Mouse (Mus musculus): ENCODE results near the gene Gtf2h2. TPM values are rescaled to one million over a fixed set of nuclear protein-coding genes. Genes with fewer than 3 reads are reported as not detected.

Gtf2h2 gene
- polyA plus RNA-seq (2012; rRNA removed) (95.3 and 102 TPM in 2 replicates), polyA plus RNA-seq (2014; fragmentation: Nextera tagmentation; extraction: Ambion mirVana) (62.6 and 62.9 TPM in 2 replicates)

DNA sequence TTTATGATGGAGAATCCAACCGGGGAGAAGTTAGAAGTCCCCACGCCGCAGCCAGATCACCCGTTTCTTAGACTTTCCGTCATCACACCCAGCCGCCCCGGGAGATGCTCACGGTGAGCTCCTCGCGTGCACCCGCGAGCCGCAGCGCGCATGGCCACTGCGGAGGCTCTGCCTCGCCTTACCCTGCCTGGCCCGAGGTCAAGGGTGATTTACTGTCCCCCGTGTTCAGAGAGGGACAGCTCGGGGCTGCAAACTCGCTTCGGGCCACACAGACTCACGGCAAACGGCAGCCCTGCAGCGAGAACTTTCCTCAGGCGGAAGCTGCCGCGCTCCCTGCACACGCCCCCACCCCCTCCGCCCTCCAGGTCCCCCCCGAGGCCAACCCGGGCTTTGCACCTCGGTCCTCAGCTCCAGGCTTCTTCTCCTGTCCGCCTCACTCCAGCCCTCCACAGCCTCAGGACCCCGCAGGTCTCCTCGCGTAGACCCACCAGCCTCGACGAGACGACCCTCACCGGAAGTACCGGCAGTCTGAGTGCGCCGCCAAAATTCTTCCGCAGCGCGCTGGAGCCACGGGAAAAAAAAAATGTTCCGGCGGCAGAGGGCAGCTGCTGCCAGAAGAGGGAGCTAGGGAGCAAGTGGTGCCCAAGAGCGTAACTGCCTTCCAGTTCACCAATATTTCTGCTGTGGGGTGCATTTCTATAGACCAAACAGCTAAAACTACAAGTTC lies at the start of gene Gtf2h2:
Gtf2h2 (minus strand) TSS at position 519 of the 727 bp plus-strand sequence.
- ATAC-seq (ENCODE audit: low FRiP score, low read depth), result peak; percentile 80
- Histone ChIP-seq H3K27ac (replicated peaks; ENCODE audit: low read depth, low read length) (peak within 1 kb of the TSS; percentile 84), H3K4me3 (replicated peaks; ENCODE audit: low read length) (peak within 1 kb of the TSS; percentile 94), H3K36me3 (ENCODE audit: control insufficient read depth, insufficient read depth, low read length) (peaks cover 26% of the 10 kb centered on the region), H3K27me3 (ENCODE audit: control insufficient read depth, insufficient read depth, low read length) (no peaks in the 10 kb centered on the region), H3K9ac (ENCODE audit: low read depth, low read length, severe bottlenecking) (peak within 1 kb of the TSS; percentile 84), H3K4me1 (ENCODE audit: control insufficient read depth, insufficient read depth, low read length) (no peaks in the 10 kb centered on the region), H3K9me3 (ENCODE audit: control insufficient read depth, low read length) (no peaks in the 10 kb centered on the region), H3K4me2 (replicated peaks; ENCODE audit: low read depth, low read length, severe bottlenecking) (peak within 1 kb of the TSS; percentile 67)
- DNase-seq (ENCODE audit: low spot score), result peak; percentile 83
- TF ChIP-seq POLR2A (IDR thresholded peaks at IDR 0.05; ENCODE audit: borderline replicate concordance, extremely low read depth, insufficient read depth, insufficient read length), result peak; percentile 84; the same call in 1 of the 2 replicates
- WGBS, result 2% methylated on average over 49 of the region's 51 CpGs

DNA sequence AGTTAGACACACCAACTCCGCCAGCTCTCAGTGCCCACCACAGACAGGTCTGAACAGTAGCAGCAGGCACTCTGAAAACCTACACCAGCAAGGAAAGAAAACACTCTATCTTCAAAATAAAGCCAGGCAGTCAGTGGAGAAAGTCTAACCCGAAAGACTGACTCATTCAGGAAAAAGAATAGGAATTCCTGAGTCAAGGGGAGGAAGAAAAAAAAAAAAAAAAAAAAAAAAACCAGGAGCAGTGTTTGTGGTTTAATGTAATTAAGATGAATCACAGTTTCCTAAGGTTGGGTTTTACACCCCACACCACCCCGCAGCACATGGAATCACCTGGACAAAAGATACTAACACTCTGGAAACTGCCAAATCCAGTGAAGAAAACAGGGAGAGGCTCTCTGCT lies 43.8 kb upstream of the Gtf2h2 start:
- no peak for DNase-seq (ENCODE audit: low spot score)
- Histone ChIP-seq H3K9ac (ENCODE audit: low read depth, low read length, severe bottlenecking) (no peak overlapping the region), H3K4me2 (replicated peaks; ENCODE audit: low read depth, low read length, severe bottlenecking) (no peak overlapping the region), H3K4me1 (ENCODE audit: control insufficient read depth, insufficient read depth, low read length) (no peaks in the 10 kb centered on the region), H3K27ac (replicated peaks; ENCODE audit: low read depth, low read length) (no peak overlapping the region), H3K4me3 (replicated peaks; ENCODE audit: low read length) (no peak overlapping the region), H3K27me3 (ENCODE audit: control insufficient read depth, insufficient read depth, low read length) (no peaks in the 10 kb centered on the region), H3K36me3 (ENCODE audit: control insufficient read depth, insufficient read depth, low read length) (no peaks in the 10 kb centered on the region), H3K9me3 (ENCODE audit: control insufficient read depth, low read length) (no peaks in the 10 kb centered on the region)
- ATAC-seq (ENCODE audit: low FRiP score, low read depth), result no peak
- 78% methylated on average over 3 of the region's 3 CpGs for WGBS
- TF ChIP-seq POLR2A (IDR thresholded peaks at IDR 0.05; ENCODE audit: borderline replicate concordance, extremely low read depth, insufficient read depth, insufficient read length), result no peak

DNA sequence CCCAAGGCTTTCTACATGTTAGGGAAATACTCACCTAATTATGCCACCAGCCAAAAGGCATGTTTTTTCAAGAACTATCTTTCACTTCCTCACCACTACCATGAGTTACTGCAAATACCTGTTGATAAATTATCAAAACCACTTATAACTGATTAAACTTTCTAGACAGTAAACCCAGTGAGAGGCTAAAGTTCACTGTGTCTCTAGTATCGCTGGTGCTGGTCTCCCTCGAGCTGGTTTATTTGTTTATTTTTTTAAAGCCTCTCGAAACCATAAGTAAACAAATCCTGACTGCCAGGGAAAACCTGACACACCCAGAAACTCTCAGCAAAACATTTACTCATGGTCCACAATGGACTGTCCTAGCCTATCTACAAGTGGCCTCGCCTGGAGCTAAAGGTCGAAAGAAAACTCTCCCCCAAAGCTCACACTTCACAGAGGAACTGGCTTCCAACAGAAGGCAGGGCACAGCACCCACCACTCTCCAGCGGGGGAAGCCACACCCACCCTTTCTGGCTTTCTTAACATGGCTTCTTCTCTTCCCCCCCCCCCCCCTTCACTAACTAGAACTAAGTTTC lies 40.5 kb upstream of the Gtf2h2 start:
- Histone ChIP-seq H3K4me2 (replicated peaks; ENCODE audit: low read depth, low read length, severe bottlenecking) (no peak overlapping the region), H3K9ac (ENCODE audit: low read depth, low read length, severe bottlenecking) (no peak overlapping the region), H3K9me3 (ENCODE audit: control insufficient read depth, low read length) (no peaks in the 10 kb centered on the region), H3K36me3 (ENCODE audit: control insufficient read depth, insufficient read depth, low read length) (no peaks in the 10 kb centered on the region), H3K27me3 (ENCODE audit: control insufficient read depth, insufficient read depth, low read length) (no peaks in the 10 kb centered on the region), H3K4me3 (replicated peaks; ENCODE audit: low read length) (no peak overlapping the region), H3K27ac (replicated peaks; ENCODE audit: low read depth, low read length) (no peak overlapping the region), H3K4me1 (ENCODE audit: control insufficient read depth, insufficient read depth, low read length) (no peaks in the 10 kb centered on the region)
- no peak for ATAC-seq (ENCODE audit: low FRiP score, low read depth)
- 47% methylated on average over 5 of the region's 6 CpGs for WGBS
- TF ChIP-seq POLR2A (IDR thresholded peaks at IDR 0.05; ENCODE audit: borderline replicate concordance, extremely low read depth, insufficient read depth, insufficient read length), result no peak
- no peak for DNase-seq (ENCODE audit: low spot score)

DNA sequence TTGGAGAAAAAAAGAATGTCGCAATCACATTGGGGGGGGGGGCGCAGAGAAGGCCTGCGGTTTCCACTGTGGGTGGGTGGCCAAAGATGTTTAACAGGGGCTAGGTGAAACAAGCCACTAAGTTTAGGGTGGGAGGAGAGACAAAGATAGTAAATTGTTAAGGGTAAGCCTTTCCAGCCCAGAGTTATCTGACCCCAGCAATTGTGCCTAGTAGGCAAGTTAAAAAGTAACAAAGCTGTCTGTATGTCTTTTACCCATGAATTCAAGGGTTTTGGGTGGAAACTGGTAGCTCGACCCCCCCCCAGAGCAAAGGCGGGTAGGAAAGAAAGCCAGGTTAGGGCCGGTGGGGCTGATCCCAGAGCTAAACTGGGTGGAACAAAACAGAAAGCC lies 34.3 kb upstream of the Gtf2h2 start:
- no peak overlapping the region for H3K4me2 ChIP-seq (replicated peaks; ENCODE audit: low read depth, low read length, severe bottlenecking)
- H3K4me3 ChIP-seq (replicated peaks; ENCODE audit: low read length), result no peak overlapping the region
- 61% methylated on average over 6 of the region's 6 CpGs for WGBS
- H3K27ac ChIP-seq (replicated peaks; ENCODE audit: low read depth, low read length), result no peak overlapping the region
- DNase-seq (ENCODE audit: low spot score) (no peak), ATAC-seq (ENCODE audit: low FRiP score, low read depth) (no peak)
- no peaks in the 10 kb centered on the region for H3K4me1 ChIP-seq (ENCODE audit: control insufficient read depth, insufficient read depth, low read length)
- no peaks in the 10 kb centered on the region for H3K9me3 ChIP-seq (ENCODE audit: control insufficient read depth, low read length)
- TF ChIP-seq POLR2A (IDR thresholded peaks at IDR 0.05; ENCODE audit: borderline replicate concordance, extremely low read depth, insufficient read depth, insufficient read length), result no peak
- no peak overlapping the region for H3K9ac ChIP-seq (ENCODE audit: low read depth, low read length, severe bottlenecking)
- no peaks in the 10 kb centered on the region for H3K27me3 ChIP-seq (ENCODE audit: control insufficient read depth, insufficient read depth, low read length)
- no peaks in the 10 kb centered on the region for H3K36me3 ChIP-seq (ENCODE audit: control insufficient read depth, insufficient read depth, low read length)

DNA sequence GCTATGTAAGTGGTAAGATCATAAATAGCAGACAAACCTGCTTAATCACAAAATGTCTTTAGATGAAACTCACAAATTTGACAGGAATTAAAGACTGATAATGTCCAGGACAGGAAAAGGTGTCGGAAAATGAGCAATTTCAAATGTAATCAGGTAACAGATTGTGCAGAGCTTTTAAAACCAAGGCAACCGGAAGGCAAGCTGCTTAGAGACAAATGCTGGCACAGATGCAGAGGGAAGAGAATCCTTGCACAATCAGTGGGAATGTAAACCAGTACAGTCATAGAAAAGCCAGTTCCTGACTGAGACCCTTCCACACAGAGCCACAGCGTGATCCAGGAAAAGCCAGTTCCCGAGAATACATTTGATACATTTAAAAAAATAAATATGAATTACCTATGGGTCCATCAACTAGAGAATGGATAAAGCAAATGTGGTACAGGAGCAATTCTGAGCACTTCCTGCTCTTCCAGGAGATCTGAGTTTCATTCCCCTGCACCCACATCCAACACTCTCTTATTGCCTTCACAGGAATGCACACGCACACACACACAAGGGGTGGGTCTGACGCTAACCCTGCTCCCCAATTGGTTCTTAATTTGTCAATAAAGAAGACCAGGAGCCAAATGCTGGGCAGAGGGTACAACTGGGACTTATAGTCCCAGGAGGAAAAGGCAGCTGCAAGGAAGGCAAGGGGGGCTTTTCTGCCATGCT lies 33.7 kb upstream of the Gtf2h2 start:
- TF ChIP-seq POLR2A (IDR thresholded peaks at IDR 0.05; ENCODE audit: borderline replicate concordance, extremely low read depth, insufficient read depth, insufficient read length), result no peak
- Histone ChIP-seq H3K27ac (replicated peaks; ENCODE audit: low read depth, low read length) (no peak overlapping the region), H3K4me2 (replicated peaks; ENCODE audit: low read depth, low read length, severe bottlenecking) (no peak overlapping the region), H3K4me3 (replicated peaks; ENCODE audit: low read length) (no peak overlapping the region), H3K27me3 (ENCODE audit: control insufficient read depth, insufficient read depth, low read length) (no peaks in the 10 kb centered on the region), H3K4me1 (ENCODE audit: control insufficient read depth, insufficient read depth, low read length) (no peaks in the 10 kb centered on the region), H3K9me3 (ENCODE audit: control insufficient read depth, low read length) (no peaks in the 10 kb centered on the region), H3K9ac (ENCODE audit: low read depth, low read length, severe bottlenecking) (no peak overlapping the region), H3K36me3 (ENCODE audit: control insufficient read depth, insufficient read depth, low read length) (no peaks in the 10 kb centered on the region)
- 56% methylated on average over 6 of the region's 6 CpGs for WGBS
- ATAC-seq (ENCODE audit: low FRiP score, low read depth) (no peak), DNase-seq (ENCODE audit: low spot score) (no peak)
